Mouse (Mus musculus) lung, embryonic 16.5 days (tissue): ENCODE results near the gene Frmpd1. TPM values are rescaled to one million over a fixed set of nuclear protein-coding genes. Genes with fewer than 3 reads are reported as not detected.
A peak's percentile ranks its signal among the peaks of the same experiment; 100 is the strongest.

ENCODE experiments used
- ATAC-seq: fragments of 200-750 bp; cut with Nextera tagmentation; 2 replicates; pipeline ENCODE4 v1.8.0; 2017; ENCODE audit warnings: low read depth, mild to moderate bottlenecking, moderate library complexity
- H3K27ac ChIP-seq: fragments of 300-500 bp; sonication (generic); 2 replicates; pipeline ENCODE4 v1.5.1; 2014; ENCODE audit warnings: mild to moderate bottlenecking, control low read depth, low read length
- H3K27me3 ChIP-seq: fragments of 300-500 bp; sonication (generic); 2 replicates; pipeline ENCODE4 v1.6.1; 2014; ENCODE audit warnings: low read depth, low read length, mixed read lengths; ENCODE audit not compliant: control insufficient read depth, insufficient read depth
- H3K36me3 ChIP-seq: fragments of 300-500 bp; sonication (generic); 2 replicates; pipeline ENCODE4 v1.6.1; 2014; ENCODE audit warnings: low read length; ENCODE audit not compliant: control insufficient read depth, insufficient read depth
- H3K4me1 ChIP-seq: fragments of 300-500 bp; sonication (generic); replicated peaks from 2 replicates; pipeline ENCODE4 v1.6.1; 2014; ENCODE audit warnings: low read length, mixed read lengths; ENCODE audit not compliant: control insufficient read depth, insufficient read depth
- H3K4me2 ChIP-seq: fragments of 300-500 bp; sonication (generic); 2 replicates; pipeline ENCODE4 v1.6.1; 2014; ENCODE audit warnings: low read depth, low read length, control low read depth
- H3K4me3 ChIP-seq: fragments of 300-500 bp; sonication (generic); 2 replicates; pipeline ENCODE4 v1.5.1; 2014; ENCODE audit warnings: mild to moderate bottlenecking, low read length, control low read depth
- H3K9ac ChIP-seq: fragments of 300-500 bp; sonication (generic); 2 replicates; pipeline ENCODE4 v1.6.1; 2014; ENCODE audit warnings: low read length, control low read depth
- H3K9me3 ChIP-seq: fragments of 300-500 bp; sonication (generic); 2 replicates; pipeline ENCODE4 v1.6.1; 2016; ENCODE audit warnings: low read length; ENCODE audit not compliant: control insufficient read depth
- WGBS: fragments of 180-500 bp; shearing (Covaris S2); extraction: QIAGEN DNeasy Blood & Tissue Kit; methylation state at CpG from one replicate; pipeline ENCODE4 v1.1.7; 2014; 5-methylcytosine and 5-hydroxymethylcytosine counted together
- polyA plus RNA-seq: library from polyadenylated mRNA; unstranded; fragments of >200 nt; fragmentation: Nextera tagmentation; extraction: Ambion mirVana; gene quantifications from 2 replicates; pipeline ENCODE4 v1.2.1, GENCODE M21; 2015

The Frmpd1 gene
- polyA plus RNA-seq, 1 experiment from 2014 or later: 0.59 TPM

- H3K27ac ChIP-seq: no peak overlapping the region
- no peak for ATAC-seq
- H3K36me3 ChIP-seq: no peaks in the 10 kb centered on the region
- 35% methylated on average over 3 of the region's 3 CpGs for WGBS
- no peak overlapping the region for H3K9ac ChIP-seq
- no peak overlapping the region for H3K4me3 ChIP-seq
- H3K9me3 ChIP-seq: no peaks in the 10 kb centered on the region
- H3K4me2 ChIP-seq: no peak overlapping the region
- no peaks in the 10 kb centered on the region for H3K4me1 ChIP-seq
- no peaks in the 10 kb centered on the region for H3K27me3 ChIP-seq
These were observed 101.6 kb downstream of the Frmpd1 start for GRCm38 (mm10) chr4:45286318-45286717.

- Histone ChIP-seq H3K36me3 (no peaks in the 10 kb centered on the region), H3K9ac (no peak overlapping the region), H3K27ac (no peak overlapping the region), H3K4me3 (no peak overlapping the region), H3K27me3 (no peaks in the 10 kb centered on the region), H3K9me3 (no peaks in the 10 kb centered on the region), H3K4me2 (no peak overlapping the region), H3K4me1 (no peaks in the 10 kb centered on the region)
- no peak for ATAC-seq
- WGBS: 73% methylated on average over 5 of the region's 5 CpGs
These were observed 103.2 kb downstream of the Frmpd1 start for GRCm38 (mm10) chr4:45287906-45288305.

- Histone ChIP-seq H3K4me3 (peak within 1 kb of the TSS; percentile 90), H3K36me3 (peaks cover 7% of the 10 kb centered on the region), H3K4me2 (peak within 1 kb of the TSS; percentile 70), H3K27ac (no peak within 1 kb of the TSS), H3K27me3 (no peaks in the 10 kb centered on the region), H3K9me3 (no peaks in the 10 kb centered on the region), H3K9ac (peak within 1 kb of the TSS; percentile 82), H3K4me1 (peaks cover 7% of the 10 kb centered on the region)
- 15% methylated on average over 27 of the region's 27 CpGs for WGBS
- peak; percentile 88 for ATAC-seq
These were observed 112.2 kb downstream of the Frmpd1 start, which contains the start of gene Trmt10b for GRCm38 (mm10) chr4:45296662-45297564. Gene Trmt10b, plus strand, starts transcription at chr4:45297127.

DNA sequence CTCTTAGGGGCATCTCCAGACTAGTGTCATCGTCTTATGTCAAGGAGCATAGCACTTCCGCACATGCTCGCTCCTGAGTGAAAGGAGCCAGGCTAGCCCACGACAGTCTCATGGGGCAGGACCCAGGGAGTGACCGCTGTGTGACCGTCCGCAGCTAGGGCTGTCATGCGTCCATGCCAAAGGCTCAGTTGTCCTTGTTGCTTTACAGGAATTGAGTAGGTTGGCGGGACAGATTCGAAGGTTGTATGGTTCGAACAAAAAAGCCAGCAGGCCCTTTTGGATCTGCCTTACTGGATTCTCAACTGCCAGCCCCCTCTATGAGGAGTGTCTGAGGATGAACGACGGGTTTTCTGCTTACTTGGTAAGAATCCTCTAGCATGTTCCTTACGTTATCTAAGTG lies 120.9 kb downstream of the Frmpd1 start:
- H3K9me3 ChIP-seq: no peaks in the 10 kb centered on the region
- H3K9ac ChIP-seq: no peak overlapping the region
- H3K27ac ChIP-seq: no peak overlapping the region
- no peak overlapping the region for H3K4me3 ChIP-seq
- H3K4me2 ChIP-seq: no peak overlapping the region
- 96% methylated on average over 14 of the region's 14 CpGs for WGBS
- no peaks in the 10 kb centered on the region for H3K27me3 ChIP-seq
- ATAC-seq: no peak
- H3K36me3 ChIP-seq: peaks cover 29% of the 10 kb centered on the region
- H3K4me1 ChIP-seq: no peaks in the 10 kb centered on the region

DNA sequence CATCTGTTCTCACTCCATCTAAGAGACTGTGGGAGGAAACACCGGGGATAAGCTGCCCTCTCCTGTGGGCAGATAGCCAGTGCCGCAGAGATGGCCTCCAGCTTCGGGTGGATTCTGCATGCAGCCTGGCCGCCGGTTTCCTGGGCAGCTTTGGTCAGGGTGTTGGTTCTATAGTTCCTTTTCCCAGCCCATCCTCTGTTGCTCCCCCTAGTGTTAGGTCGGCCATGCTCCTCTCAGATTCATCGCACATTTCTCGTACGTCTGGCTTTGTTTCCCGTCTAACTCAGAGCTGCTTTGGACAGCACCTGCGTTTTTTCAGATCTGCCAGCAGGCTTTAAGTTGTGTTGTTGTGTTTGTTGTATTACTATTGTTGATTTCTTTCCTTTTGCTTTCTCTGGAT lies 123.4 kb downstream of the Frmpd1 start:
- no peaks in the 10 kb centered on the region for H3K4me1 ChIP-seq
- no peak for ATAC-seq
- no peaks in the 10 kb centered on the region for H3K9me3 ChIP-seq
- WGBS: 41% methylated on average over 11 of the region's 11 CpGs
- no peak overlapping the region for H3K27ac ChIP-seq
- H3K4me2 ChIP-seq: no peak overlapping the region
- H3K27me3 ChIP-seq: no peaks in the 10 kb centered on the region
- peaks cover 24% of the 10 kb centered on the region for H3K36me3 ChIP-seq
- H3K4me3 ChIP-seq: no peak overlapping the region
- H3K9ac ChIP-seq: no peak overlapping the region

- WGBS: 84% methylated on average over 6 of the region's 6 CpGs
- H3K4me3 ChIP-seq: no peak overlapping the region
- H3K4me1 ChIP-seq: no peaks in the 10 kb centered on the region
- H3K9ac ChIP-seq: no peak overlapping the region
- ATAC-seq: no peak
- H3K27me3 ChIP-seq: no peaks in the 10 kb centered on the region
- no peaks in the 10 kb centered on the region for H3K9me3 ChIP-seq
- H3K36me3 ChIP-seq: peaks cover 24% of the 10 kb centered on the region
- H3K4me2 ChIP-seq: no peak overlapping the region
- H3K27ac ChIP-seq: no peak overlapping the region
These were observed 123.9 kb downstream of the Frmpd1 start for GRCm38 (mm10) chr4:45308606-45309005.

GRCm38 (mm10) chr4:45311056-45311455 lies 126.4 kb downstream of the Frmpd1 start:
- Histone ChIP-seq H3K4me1 (no peaks in the 10 kb centered on the region), H3K4me2 (no peak overlapping the region), H3K27me3 (no peaks in the 10 kb centered on the region), H3K9me3 (no peaks in the 10 kb centered on the region), H3K36me3 (peaks cover 24% of the 10 kb centered on the region), H3K4me3 (no peak overlapping the region), H3K9ac (no peak overlapping the region), H3K27ac (no peak overlapping the region)
- WGBS: 100% methylated on average over 2 of the region's 2 CpGs
- ATAC-seq: no peak

GRCm38 (mm10) chr4:45320159-45320816 lies 135.6 kb downstream of the Frmpd1 start:
- Histone ChIP-seq H3K4me2 (peak overlapping the region; percentile 83), H3K27me3 (no peaks in the 10 kb centered on the region), H3K4me1 (peaks cover 13% of the 10 kb centered on the region), H3K4me3 (peak overlapping the region; percentile 91), H3K36me3 (peaks cover 13% of the 10 kb centered on the region), H3K9ac (peak overlapping the region; percentile 95), H3K9me3 (no peaks in the 10 kb centered on the region), H3K27ac (peak overlapping the region; percentile 93)
- under 1% methylated on average over 56 of the region's 56 CpGs for WGBS
- ATAC-seq: peak; percentile 94

DNA sequence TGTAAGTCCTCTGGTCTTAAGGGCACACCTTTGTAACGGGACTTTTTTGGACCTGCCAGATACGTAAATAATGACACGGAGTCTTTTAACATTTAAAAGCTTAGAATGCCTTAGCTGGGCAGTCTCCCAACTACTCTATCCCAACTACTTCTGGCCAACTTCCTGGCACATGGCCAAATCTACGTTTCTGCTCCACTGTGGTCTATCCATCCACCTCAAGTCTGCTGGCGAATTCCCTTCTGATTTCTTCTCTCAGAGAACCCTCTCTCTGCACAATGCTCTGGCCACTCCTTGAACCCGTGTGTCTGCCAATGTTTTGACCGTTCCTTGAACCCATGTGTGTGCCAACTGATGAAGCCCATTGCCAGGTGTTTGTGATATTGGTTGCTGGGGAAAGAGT lies 146.5 kb downstream of the Frmpd1 start:
- no peaks in the 10 kb centered on the region for H3K9me3 ChIP-seq
- peak; percentile 60; the same call in 1 of the 2 replicates for ATAC-seq
- H3K9ac ChIP-seq: no peak overlapping the region
- H3K4me1 ChIP-seq: no peaks in the 10 kb centered on the region
- H3K4me2 ChIP-seq: no peak overlapping the region
- WGBS: 52% methylated on average over 7 of the region's 7 CpGs
- H3K36me3 ChIP-seq: no peaks in the 10 kb centered on the region
- no peaks in the 10 kb centered on the region for H3K27me3 ChIP-seq
- H3K27ac ChIP-seq: no peak overlapping the region
- no peak overlapping the region for H3K4me3 ChIP-seq
